18 mouse cellular contexts compared by ENCODE assay signal in the genomic region with DNA sequence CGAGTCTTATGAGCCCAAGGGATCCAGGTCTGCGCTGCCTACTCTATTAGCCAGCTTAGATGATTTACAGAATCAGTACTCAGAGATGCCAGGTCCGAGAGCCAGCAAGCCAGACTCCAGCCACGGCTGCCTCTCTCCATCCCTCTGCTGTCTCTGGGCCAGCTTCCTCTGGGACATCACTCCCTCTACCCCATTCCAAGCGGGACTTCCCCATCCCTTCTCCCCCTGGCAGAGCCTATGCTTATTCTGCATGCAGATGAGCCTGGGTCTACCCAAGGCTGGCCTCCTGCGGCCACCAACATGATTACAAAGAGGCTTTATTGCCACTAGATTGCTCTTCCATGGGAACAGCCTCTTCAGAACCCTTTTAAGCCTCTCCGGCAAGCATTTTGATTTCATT.
DNase-seq lines count a peak whose midpoint lies in the region; ATAC-seq lines count a peak whose summit lies in the region.
"Had no signal": no experiment of that assay in that cellular context is flagged by ENCODE, and none has a peak within 500 bp of the region (broad histone marks: within the 10 kb centered on the region; RNA-seq: fewer than 3 reads in every experiment).

No protein-coding gene starts in this region.

- no peak overlapping the region for H3K4me2 ChIP-seq in hindbrain, embryonic 13.5 days
- no peak overlapping the region for H3K4me2 ChIP-seq in hindbrain, embryonic 11.5 days (replicated peaks; ENCODE audit: low read depth, low read length)
- no peak overlapping the region for H3K4me2 ChIP-seq in midbrain, embryonic 16.5 days (ENCODE audit: low read length)

- H3K36me3 ChIP-seq in hindbrain, embryonic 13.5 days, result no peaks in the 10 kb centered on the region
- no peaks in the 10 kb centered on the region for H3K36me3 ChIP-seq in hindbrain, embryonic 11.5 days (ENCODE audit: control insufficient read depth, insufficient read depth, low read length)
- no peaks in the 10 kb centered on the region for H3K36me3 ChIP-seq in midbrain, embryonic 16.5 days (ENCODE audit: control insufficient read depth, insufficient read depth, low read length)
- H3K36me3 ChIP-seq: G1E had no signal

- no peak overlapping the region for H3K9ac ChIP-seq in hindbrain, embryonic 13.5 days
- H3K9ac ChIP-seq in hindbrain, embryonic 11.5 days (ENCODE audit: low read depth, low read length), result no peak overlapping the region
- no peak overlapping the region for H3K9ac ChIP-seq in midbrain, embryonic 16.5 days (ENCODE audit: low read depth, low read length)
- H3K9ac ChIP-seq: liver, postnatal 0 days had no signal

- H3K27ac ChIP-seq in hindbrain, embryonic 13.5 days, result 0 out of 2 replicates have a peak overlapping the region, but pooled peaks have one; percentile 18
- H3K27ac ChIP-seq in hindbrain, embryonic 11.5 days (ENCODE audit: low read depth, low read length), result no peak overlapping the region
- H3K27ac ChIP-seq in midbrain, embryonic 16.5 days (ENCODE audit: low read length), result no peak overlapping the region

- no peak overlapping the region for H3K4me3 ChIP-seq in hindbrain, embryonic 13.5 days
- no peak overlapping the region for H3K4me3 ChIP-seq in hindbrain, embryonic 11.5 days (ENCODE audit: low read depth, low read length)
- no peak overlapping the region for H3K4me3 ChIP-seq in midbrain, embryonic 16.5 days (ENCODE audit: low read depth, low read length)
- H3K4me3 ChIP-seq: erythroblast, embryonic 14.5 days had no signal

- WGBS in hindbrain, embryonic 13.5 days, result 38% methylated on average over 7 of the region's 7 CpGs
- 42% methylated on average over 7 of the region's 7 CpGs for WGBS in hindbrain, embryonic 11.5 days
- WGBS in midbrain, embryonic 16.5 days, result 33% methylated on average over 7 of the region's 7 CpGs

- peaks cover 32% of the 10 kb centered on the region for H3K4me1 ChIP-seq in hindbrain, embryonic 13.5 days (replicated peaks)
- no peaks in the 10 kb centered on the region for H3K4me1 ChIP-seq in hindbrain, embryonic 11.5 days (replicated peaks; ENCODE audit: control insufficient read depth, insufficient read depth, low read length)
- H3K4me1 ChIP-seq in midbrain, embryonic 16.5 days (ENCODE audit: control insufficient read depth, insufficient read depth, low read length), result 0 out of 2 replicates have a peak, but pooled peaks cover 2% of the 10 kb centered on the region

- DNase-seq in cerebellum, adult 8-10 months, result no peak
- DNase-seq in hindbrain, embryonic 11.5 days (ENCODE audit: low spot score), result no peak
- DNase-seq in cerebellum, postnatal 10 days, result peak; percentile 63 to 75
- DNase-seq in adrenal gland, adult 8-10 months, result no peak
- DNase-seq in thymus, postnatal 10 days (ENCODE audit: low spot score in 2 of 2), result no peak
- DNase-seq: gastrocnemius, postnatal 14 days; kidney, adult 9 months; kidney, postnatal 4 days; liver; liver, postnatal 0 days; thymus, postnatal 25 days had no signal

- H3K9me3 ChIP-seq in hindbrain, embryonic 13.5 days, result no peaks in the 10 kb centered on the region
- H3K9me3 ChIP-seq in hindbrain, embryonic 11.5 days (ENCODE audit: control insufficient read depth, low read length), result no peaks in the 10 kb centered on the region
- H3K9me3 ChIP-seq in midbrain, embryonic 16.5 days (replicated peaks; ENCODE audit: control insufficient read depth, low read length, poor library complexity, severe bottlenecking), result no peaks in the 10 kb centered on the region

- ATAC-seq in cerebellum, adult (ENCODE audit: insufficient number of reproducible peaks, low FRiP score, low TSS enrichment), result peak; percentile 31; the same call in 1 of the 2 replicates
- no peak for ATAC-seq in hindbrain, embryonic 13.5 days (ENCODE audit: low FRiP score)
- ATAC-seq in hindbrain, embryonic 11.5 days (ENCODE audit: low FRiP score), result no peak
- ATAC-seq in midbrain, embryonic 16.5 days, result 0 out of 2 replicates have a peak, but pooled peaks have one; percentile 64
- ATAC-seq: CD4-positive, CD25-positive, alpha-beta regulatory T cell, adult 4 months; inflammation-experienced regulatory T-cells, adult 6 months; liver, postnatal 0 days had no signal

- H3K27me3 ChIP-seq in hindbrain, embryonic 13.5 days, result no peaks in the 10 kb centered on the region
- no peaks in the 10 kb centered on the region for H3K27me3 ChIP-seq in hindbrain, embryonic 11.5 days (ENCODE audit: control insufficient read depth, insufficient read depth, low read length)
- no peaks in the 10 kb centered on the region for H3K27me3 ChIP-seq in midbrain, embryonic 16.5 days (ENCODE audit: control insufficient read depth, insufficient read depth, low read depth, low read length)

Comparison
In these comparisons a context has a peak if more than half of its experiments do, and no peak if none do; other contexts are left out.
1. DNase-seq: peak in cerebellum, postnatal 10 days (2 of 2); none in cerebellum, adult 8-10 months (single experiment), hindbrain, embryonic 11.5 days (single experiment), adrenal gland, adult 8-10 months (single experiment) and thymus, postnatal 10 days (0 of 2).
2. ATAC-seq: peak in cerebellum, adult (single experiment) and midbrain, embryonic 16.5 days (single experiment); none in hindbrain, embryonic 13.5 days (single experiment) and hindbrain, embryonic 11.5 days (single experiment).